Mouse (Mus musculus) thymus, postnatal 25 days (tissue): ENCODE results near the gene Mapkapk2.
"Not testable (repeated sequence)": the region's sequence is repeated elsewhere in the genome, so short reads cannot be mapped to it uniquely, and the experiment has no call there.

Experiments used
- DNase-seq: peaks from one replicate; pipeline ENCODE4 v3.0.0; 2022

Mapkapk2 gene

DNA sequence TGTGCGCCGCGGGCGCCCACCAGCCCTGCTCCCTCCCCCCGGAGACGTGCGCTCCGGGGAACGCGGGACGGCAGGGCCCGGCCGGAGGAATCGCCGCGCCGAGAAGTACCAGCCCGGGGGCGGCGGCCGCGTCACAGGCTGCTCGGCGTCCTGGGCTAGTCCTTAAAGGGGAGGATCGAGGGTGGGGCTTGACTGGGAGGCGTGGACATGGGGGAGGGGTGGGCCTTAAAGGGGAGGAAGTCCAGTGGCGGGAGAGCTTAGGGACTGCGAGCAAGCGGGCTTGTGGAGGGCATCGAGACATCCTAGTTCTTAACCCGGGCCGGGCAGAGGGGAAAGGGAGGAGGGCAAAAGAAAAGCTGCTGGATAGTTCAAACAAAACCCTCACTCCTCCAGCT lies at the start of gene Mapkapk2:
TSS of gene Mapkapk2 (minus strand) at position 127 of the 395 bp plus-strand sequence.
- DNase-seq = peak; percentile 87

DNA sequence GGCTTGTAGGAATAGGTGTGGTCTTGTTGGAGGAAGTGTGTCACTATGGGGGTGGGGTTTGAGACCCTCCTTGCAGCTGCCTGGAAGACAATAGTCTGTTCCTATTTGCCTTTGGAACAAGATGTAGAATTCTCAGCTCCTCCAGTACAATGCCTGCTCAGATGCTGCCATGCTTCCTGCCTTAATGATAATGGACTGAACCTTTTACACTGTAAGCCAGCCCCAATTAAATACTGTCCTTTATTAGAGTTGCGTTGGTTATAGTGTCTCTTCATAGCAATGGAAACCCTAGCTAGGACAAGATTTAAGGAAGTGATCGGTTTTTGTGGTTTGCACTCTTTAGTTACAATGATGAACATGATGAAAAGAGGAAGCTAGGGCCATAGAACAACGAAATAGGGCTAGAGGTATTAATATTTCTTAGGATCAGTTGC lies 48.6 kb upstream of the Mapkapk2 start:
- no peak for DNase-seq

DNA sequence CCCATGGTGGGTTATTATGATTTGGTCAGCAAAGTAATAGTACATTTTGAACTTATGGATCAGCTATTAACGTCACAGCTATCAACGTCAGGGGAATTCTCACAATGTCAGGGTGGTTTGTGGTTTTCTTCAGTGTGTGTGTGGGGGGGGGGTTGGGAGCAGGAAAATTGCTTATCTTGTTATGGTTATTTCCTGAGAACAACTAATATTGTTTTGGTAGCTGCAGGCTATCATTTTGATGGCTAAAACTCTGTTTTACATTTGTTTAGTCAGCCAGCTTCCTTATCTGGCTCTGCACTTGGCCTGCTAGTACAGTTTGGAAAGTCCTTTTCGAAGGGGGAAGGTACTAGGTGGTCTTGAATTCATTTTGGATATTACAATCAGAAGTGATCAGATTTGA lies 47.6 kb upstream of the Mapkapk2 start:
- DNase-seq = not testable (repeated sequence)

DNA sequence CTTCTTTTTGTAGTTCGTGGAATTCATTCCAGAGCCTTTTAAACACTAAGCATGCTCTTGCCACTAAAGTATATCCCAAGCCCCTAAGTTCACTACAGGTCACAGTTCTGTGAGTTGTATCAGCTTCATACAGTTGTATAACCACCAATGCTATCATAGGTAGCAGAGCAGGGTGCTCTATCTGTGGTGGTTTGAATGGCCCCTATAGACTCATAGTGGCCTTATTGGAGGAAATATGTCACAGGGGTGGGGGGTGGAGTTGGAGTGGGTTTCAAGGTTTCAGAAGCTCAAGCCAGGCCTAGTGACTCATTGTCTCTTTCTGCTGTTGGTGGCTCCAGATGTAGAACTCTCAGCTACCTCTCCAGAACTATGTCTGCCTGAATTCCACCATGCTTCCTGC lies 44.8 kb upstream of the Mapkapk2 start:
- no peak for DNase-seq

DNA sequence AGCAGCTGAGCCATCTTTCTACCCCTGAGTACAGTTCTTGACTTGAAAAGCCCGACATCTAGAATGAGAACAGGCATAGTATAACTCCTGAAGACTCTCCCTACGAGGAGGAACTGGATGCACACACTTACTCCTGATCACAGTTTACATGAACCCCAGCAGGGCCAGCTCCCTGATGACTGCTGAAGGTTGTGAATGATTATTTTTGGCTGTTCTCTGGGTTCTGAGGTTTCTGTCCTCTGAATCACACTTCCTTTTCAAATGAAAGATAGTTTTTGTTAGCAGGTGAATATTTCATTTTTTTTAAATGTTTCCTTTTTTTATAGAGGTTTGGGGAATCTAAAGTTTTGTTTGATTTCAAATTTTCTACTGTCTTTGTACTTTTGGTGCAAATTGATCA lies 43.8 kb upstream of the Mapkapk2 start:
- DNase-seq = no peak

DNA sequence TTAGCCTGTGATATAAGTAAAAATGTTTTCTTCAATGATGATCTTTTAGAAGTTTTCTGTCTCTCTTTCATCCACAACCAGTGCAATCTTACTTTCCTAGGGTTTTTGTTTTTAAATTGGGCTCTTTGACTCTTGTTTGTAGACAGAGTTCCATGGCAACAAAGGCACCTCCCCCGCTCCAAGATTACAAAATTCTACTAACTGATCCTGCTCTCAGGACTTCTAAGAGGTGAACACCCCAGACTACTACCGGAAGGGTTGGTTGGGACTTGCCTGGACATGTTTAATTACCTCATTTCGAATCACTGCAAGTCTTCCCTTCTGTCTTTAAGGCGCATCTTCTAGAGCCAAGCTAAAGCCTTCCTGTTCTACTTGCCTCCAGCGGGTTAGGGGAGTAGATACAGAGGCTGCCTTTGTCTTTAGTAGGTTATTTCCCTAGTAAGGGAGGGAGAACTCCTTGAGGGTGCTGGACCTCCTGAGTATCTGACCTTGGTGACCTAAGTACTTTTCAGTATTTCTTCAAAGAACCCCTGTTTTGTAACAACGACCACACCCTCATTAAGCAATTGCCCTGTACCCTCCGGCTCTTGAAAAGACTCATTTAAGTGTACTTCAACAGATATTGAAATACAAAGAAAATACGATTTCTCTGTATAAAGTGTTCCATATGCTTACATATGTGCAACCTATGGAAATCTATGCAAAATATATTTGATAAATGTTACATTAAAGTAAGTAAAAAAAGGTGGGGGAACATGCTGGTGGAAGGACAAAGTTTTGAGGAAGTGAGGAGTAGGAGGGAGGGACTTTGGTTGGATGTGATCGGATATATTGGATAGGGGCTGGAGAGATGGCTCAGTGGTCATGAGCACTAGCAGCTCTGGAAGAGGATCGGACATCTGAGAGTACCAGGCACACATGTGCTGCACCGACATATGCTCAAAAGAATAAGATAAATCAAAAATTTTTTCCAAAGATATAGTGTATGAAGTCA lies 41.8 kb upstream of the Mapkapk2 start:
- no peak for DNase-seq

DNA sequence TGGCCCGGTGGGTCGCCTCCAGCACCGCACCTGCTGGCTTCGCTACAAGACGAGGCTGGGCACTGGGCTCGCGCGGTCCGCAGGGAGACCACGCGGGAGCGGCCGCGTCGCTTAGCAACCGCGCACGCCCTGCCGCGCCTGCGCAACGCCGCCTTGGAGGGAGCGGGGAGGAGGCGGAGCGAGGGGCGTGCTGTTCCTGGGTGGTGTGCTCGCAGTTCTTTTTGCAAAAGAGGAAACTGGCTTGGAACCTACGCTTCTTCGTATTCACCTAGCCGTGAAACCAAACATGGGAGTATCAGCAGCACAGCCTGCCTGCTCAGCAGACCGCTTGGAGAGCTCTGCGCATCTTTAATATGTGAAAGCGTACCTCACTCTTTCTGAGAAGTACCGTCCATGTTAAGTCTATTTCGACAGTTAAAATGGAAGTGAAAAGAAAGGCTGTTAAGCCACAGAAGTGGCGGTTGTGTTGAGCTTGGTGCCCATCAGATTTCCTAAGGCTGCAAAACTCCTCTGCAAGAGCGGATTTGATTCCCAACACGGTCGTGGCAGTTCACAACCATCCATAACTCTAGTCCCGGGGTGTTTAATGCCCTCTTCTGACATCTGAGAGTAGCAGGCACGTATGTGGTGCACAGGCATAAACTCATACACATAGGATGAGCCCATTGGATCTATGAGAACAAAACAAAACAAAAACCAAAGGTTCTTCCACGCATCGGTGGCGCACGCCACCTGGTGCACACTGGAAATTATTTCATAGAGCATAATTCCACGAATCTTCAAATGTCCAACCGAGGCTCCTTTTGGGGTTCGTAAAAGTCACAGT lies 40.8 kb upstream of the Mapkapk2 start, which contains the start of gene Dyrk3:
TSS of gene Dyrk3 (minus strand) at position 150 of the 826 bp plus-strand sequence.
- peak; percentile 90 for DNase-seq

DNA sequence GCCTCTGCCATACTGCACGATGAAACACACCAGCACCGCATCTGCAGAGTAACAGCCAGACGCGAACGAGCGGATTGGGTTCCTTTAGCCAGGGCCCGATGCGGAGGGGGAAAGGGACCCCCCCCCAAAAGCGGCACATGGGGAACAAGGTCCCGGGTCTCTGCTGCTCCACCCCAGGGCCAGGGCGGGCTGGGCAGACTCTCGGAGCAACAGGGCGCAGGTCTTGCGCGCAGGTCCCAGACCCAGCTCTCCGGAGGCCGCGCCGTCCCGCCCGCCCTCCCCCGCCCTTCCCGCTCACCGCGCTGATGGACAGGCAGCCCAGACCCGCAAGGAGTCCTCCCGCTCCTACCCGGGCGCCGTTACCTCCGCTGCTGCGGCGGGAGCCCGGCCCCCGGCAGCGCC lies 40.1 kb upstream of the Mapkapk2 start:
- no peak for DNase-seq

DNA sequence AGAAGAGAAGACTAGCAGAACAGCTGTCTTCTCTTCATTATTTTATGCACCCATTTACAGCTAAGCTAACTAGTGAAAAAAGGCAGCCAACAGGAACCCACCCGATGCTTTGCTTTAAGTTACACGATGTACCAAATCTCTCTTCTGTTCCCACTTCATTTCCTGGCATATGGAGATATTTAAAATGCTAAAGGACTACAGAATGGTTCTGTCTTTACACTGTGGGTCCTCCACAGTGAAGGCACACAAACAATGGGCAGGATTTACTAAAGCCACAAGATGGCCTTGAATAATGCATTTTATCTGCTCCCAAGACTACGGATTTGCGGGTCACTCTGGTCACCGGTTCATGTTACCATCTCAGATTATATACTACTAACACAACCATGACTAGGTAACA lies 39.5 kb upstream of the Mapkapk2 start:
- DNase-seq = no peak

DNA sequence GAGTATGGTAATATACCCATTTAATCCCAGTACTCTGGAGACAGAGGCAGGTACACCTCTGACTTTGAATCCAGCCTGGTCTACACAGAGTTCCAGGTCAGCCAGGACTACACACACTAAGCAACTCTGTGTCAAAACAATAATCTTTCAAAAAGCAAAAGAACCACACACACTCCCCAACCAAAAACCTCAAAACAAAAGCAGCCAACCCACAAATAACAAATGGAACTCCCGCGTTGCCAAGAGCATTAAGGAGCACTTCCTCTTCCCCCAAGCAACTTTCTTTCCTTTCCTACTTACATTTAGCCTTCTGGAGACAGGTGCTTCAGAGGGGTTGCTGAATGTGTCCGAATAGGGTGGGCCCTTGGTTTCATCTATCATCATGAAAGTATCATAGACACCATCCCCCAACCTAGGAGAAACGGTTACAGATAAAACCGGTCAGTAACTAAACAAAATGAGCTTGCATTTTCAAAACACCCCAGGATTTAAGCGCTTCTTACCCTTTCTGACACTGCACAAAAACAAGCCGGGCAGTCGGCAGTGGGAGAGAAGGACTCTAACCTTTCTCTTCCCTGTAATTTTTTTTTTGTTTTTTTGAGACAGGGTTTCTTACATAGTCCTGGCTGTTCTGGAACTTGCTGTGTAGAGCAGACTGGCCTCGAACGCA lies 38.5 kb upstream of the Mapkapk2 start:
- DNase-seq = no peak

DNA sequence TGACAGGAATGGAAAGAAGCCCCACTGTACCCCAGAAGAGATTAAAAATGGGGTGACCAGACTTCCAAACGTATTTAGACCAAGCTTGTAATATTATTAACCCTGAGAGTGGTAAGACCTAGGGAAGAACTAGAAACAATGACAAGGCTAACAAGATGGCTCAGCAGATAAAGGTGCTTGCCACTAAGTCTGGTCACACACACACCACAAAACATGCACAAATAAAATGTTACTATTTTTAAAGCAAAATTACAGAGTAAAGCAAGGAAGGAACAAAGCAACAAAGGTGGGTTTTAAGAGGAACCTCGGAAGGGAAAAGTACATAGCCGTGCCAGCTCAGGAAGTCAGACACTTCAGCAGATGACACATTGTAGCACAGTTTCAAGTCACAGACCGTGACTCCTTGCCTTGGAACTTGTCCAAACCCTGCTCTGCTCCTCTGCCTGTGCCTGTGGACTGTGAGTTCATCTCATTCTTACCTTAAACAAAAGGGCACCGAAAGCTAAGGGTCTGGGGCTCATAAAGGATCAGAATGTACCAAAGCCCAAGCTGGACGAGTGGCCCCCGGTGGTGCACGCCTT lies 37.4 kb upstream of the Mapkapk2 start:
- DNase-seq = no peak

DNA sequence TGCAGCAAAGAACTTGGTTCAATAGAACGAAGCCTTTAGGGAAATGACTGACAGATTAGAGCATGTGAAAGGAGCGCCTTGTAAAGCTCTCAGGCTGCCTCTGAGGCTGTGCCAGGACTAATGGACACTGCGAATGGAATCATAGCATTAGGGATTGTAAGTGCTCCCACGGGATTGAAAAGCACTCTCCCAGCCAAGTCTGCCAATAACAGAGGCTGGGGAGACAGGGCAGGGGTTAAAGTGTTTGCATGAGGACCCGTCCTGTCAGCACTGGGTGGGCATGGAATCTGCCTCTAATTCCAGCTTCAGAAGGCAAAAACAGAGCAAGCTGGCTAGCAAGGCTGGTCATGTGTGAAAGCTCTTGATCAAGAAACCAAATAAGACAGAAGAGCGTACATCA lies 36.6 kb upstream of the Mapkapk2 start:
- no peak for DNase-seq

DNA sequence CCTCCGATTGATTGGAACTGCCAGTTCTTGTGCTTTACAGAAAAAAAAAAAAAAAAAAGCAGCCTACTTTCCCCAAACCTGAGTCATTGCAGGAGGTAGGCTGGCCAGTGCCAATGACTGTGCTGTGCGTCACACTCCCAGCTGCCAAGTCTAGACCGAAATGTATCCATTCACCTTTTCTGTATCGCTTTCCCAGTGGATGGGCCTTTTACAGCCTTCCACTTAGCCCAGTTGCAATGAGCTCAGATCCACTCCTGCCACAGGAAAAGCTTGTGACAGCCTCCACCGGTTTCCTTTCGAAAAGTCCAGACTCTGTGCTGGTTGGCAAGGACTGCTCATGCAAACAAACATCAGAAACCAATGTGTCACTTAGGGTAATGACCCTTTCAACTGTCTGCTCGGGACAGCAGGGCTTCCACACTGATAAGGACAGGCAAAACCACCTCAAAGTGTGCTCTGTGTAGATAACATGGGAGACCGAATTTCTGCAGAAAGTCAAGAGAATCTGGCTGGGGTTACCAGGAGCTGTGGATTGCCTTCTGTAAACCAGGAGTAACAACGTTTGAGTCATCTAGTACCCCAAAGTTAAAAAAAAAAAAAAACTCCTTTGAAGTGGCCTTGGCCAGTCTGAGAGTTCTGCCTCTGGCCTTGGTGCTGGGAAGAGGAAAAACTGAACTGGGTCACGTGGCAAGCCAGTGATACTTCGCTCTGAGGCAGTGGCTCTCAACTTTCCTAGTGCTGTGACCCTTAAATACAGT lies 28.5 kb upstream of the Mapkapk2 start:
- no peak for DNase-seq

DNA sequence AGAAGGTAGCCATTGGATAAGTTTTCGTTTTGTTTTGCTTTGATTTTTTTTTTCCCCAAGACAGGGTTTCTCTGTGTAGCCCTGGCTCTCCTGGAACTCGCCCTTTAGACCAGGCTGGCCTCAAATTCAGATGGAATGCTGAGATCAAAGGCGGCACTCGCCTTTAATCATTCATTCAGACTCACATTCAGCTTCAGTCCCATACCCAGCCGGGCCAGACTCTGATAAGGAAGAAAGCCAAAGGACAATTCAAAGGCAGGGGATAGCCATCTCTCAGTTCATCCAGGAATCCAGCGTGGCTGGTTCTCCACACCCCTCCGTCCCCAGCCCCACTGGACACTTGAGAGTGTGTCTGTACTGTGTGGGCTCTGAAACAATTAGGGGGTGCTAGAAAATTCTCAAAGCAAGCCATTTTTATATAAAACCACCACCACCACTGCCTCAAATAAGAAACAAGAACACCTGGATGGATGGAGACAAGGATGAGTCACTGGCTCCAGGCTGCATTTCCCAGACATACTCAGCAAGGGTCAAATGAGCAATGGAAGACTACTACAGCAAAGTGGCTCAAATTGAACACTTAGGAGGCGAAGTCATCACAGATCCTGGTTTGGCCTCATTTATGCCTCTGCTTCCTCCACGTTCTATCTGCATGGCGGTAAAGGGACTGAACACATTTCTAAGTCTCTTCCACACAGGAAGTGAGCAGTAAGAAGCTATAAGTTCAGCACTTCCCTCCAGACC lies 26.1 kb upstream of the Mapkapk2 start:
- DNase-seq = no peak

DNA sequence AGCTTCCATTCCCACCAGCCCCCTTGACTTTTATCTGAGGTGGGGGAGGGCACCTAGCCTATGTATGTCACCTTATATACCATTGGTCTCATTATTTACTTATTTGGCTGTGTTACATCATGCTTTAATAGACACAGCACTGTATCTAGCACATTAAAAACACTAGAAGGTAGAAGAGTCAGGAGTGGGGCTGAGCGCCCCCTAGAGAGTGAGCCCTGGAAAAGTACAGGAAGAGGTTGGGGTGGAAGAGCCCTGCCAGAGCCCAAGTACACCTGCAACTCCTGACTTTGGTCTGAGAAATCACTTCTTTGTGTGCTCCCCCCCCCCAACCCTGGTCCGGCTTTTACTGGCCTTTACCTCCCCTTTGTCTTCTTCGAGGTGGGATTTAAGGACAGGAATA lies 24.4 kb upstream of the Mapkapk2 start:
- DNase-seq = peak; percentile 63

DNA sequence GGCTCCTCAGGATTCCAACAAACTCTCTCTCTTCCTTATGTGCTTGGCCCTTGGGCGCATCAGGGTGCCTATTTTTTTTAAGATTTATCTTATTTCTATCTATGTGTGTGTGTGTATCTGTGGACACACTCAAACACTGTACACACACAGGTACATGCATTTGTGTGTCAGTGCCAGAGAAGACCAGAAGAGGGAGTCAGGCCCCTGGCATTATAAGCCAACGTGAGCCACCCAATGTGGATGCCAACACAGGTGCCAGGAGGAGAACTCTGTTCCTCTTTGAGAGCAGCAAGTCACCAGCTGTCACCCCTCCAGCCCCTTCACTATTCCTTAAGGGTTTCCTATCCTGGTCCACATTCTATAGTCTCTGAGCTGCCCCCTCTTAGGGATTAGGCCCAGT lies 21.4 kb upstream of the Mapkapk2 start:
- DNase-seq = peak; percentile 59

DNA sequence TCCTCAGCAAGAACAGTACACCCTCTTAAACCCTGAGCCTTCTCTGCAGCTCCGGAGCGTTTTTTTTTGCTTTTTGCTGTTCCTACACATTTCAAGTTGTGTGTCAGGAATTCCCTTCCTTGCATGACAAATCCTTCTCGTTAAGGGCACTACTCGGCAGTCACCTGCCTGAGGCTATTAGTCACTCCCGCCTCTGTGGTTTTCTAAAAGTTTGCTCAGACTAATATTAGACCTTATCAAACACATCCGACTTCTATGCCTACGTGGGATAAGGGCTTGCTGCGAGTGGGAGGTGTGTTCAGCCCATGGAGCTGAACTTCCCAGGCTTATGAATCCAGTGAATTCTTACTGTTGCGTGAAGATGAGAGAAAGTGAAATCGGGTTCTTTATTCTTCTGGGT lies 20.9 kb upstream of the Mapkapk2 start:
- DNase-seq = no peak

DNA sequence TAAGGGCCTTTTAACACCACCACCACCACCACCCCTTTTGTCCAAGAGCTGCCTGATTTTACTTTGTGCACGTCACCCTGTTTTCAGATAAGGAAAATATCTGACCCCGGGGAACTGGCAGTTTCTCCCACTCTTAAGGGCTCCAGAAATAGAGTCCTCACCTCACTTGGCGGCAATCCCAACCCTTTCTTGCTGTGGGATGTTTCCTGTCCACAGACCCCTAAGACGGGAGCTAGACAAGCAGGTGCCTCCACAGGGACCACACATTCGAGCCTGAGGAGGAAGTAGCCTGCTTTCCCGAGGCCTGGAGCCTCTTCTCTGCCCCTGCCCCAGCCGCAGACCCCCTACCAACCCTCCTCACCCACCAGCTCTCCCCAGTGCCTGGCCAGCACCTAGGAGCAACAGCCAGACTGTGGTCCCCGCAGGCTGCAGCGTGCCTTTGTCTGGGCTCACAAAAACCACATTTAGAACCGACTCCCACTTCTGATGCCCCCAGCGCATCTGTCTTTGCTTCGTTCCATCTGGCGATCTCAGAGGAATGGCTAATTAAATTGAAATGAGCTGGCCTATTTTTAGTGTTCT lies 18.9 kb upstream of the Mapkapk2 start:
- no peak for DNase-seq

DNA sequence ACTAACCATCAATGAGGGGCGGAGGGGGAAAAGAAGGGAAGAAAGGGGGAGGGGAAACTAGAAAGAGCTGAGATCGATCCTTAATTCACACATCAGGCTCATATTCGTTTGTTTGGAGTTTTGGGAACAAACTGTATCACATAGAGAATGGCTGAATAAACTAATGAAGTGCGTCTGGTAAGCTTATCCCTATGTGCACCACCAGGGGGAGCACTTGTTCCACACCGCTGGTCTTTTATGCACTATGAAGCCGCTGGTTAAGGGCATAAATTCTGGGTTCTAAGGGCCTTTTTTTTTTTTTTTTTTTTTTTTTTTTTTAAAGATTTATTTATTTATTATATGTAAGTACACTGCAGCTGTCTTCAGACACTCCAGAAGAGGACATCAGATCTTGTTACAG lies 18.3 kb upstream of the Mapkapk2 start:
- DNase-seq = peak; percentile 63

DNA sequence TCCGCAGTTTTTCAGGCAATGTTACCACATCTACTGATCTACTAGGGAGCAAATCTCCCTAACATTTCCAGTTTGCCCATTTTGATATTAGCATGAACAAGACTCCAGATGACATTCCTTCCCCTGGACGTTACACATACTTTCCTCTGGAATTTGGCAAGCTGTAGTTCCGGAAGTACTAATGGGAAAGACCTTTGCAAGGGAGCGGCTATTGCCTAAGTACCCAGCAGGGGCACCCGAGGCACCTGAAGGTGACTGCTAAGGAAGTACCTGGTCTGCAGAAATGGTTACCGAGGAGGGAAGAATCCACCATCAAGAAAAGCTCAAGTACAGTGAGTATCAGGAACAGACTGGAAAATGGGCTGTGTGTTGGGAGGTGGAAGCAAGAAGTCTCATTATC lies 14.9 kb upstream of the Mapkapk2 start:
- DNase-seq = no peak
